Mouse (Mus musculus): Measurements from ENCODE around the gene Rfx3. TPM values are rescaled to one million over a fixed set of nuclear protein-coding genes. Genes with fewer than 3 reads are reported as not detected.

Gene Rfx3
- polyA plus RNA-seq, 1 experiment from 2014 or later, result 43.1 TPM

DNA sequence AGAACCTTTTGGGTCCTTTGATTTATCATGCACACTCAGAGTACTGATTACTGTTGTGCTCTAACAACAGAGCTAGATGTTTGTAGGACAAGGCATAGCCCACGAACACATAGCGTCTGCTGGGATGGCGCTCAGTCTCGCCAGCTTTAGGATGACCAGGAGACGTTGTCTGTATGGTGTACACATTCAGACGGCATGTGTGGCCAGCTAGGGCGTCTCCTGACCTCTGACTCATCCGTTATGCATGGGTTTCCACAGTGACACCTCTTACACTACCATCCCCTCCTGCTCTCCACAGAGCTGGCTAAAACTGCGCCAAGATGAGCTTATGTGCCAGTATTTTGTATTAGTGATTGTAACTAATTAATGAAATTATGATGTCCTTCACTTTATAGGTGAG is 108.4 kb downstream of the Rfx3 start:
- Histone ChIP-seq H3K9me3 (ENCODE audit: control insufficient read depth, low read length) (no peaks in the 10 kb centered on the region), H3K27ac (ENCODE audit: low read depth, low read length) (no peak overlapping the region), H3K27me3 (ENCODE audit: control insufficient read depth, insufficient read depth, low read length) (no peaks in the 10 kb centered on the region), H3K9ac (ENCODE audit: low read depth, low read length) (no peak overlapping the region), H3K4me3 (ENCODE audit: low read depth, low read length) (no peak overlapping the region), H3K36me3 (ENCODE audit: control insufficient read depth, insufficient read depth, low read length) (no peaks in the 10 kb centered on the region), H3K4me2 (replicated peaks; ENCODE audit: low read depth, low read length) (no peak overlapping the region), H3K4me1 (replicated peaks; ENCODE audit: control insufficient read depth, insufficient read depth, low read length) (0 out of 2 replicates have a peak, but pooled peaks cover 2% of the 10 kb centered on the region)
- DNase-seq (ENCODE audit: low spot score) (no peak), ATAC-seq (ENCODE audit: low FRiP score) (no peak)
- WGBS, result 56% methylated on average over 9 of the region's 9 CpGs

GRCm38 (mm10) chr19:27901693-27902092 is 109.3 kb downstream of the Rfx3 start:
- WGBS, result 80% methylated on average over 6 of the region's 6 CpGs
- 0 out of 2 replicates have a peak, but pooled peaks cover 2% of the 10 kb centered on the region for H3K4me1 ChIP-seq (replicated peaks; ENCODE audit: control insufficient read depth, insufficient read depth, low read length)

DNA sequence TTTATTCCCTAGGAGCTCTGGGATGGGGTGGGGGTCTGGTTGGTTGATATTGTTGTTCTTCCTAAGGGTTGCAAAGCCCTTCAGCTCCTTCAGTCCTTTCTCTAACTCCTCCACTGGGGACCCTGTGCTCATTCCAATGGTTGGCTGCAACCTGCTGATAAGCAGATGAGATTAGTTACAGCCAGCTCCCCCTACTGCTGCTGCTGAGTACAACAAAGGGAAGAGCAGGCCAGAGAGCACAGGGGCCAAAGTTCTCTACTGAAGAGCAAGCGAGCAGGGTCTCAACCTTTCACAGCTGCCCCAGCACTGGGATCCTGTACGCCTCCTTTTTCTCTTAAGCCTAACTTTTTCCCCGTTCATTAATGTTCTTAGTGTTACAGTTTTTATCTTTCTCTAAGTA is 126.4 kb downstream of the Rfx3 start:
- ATAC-seq (ENCODE audit: low FRiP score) (no peak), DNase-seq (ENCODE audit: low spot score) (no peak)
- H3K9me3 ChIP-seq (ENCODE audit: control insufficient read depth, low read length), result no peaks in the 10 kb centered on the region
- H3K27ac ChIP-seq (ENCODE audit: low read depth, low read length), result no peak overlapping the region
- H3K27me3 ChIP-seq (ENCODE audit: control insufficient read depth, insufficient read depth, low read length), result no peaks in the 10 kb centered on the region
- no peaks in the 10 kb centered on the region for H3K36me3 ChIP-seq (ENCODE audit: control insufficient read depth, insufficient read depth, low read length)
- no peak overlapping the region for H3K4me2 ChIP-seq (replicated peaks; ENCODE audit: low read depth, low read length)
- 80% methylated on average over 3 of the region's 3 CpGs for WGBS
- no peaks in the 10 kb centered on the region for H3K4me1 ChIP-seq (replicated peaks; ENCODE audit: control insufficient read depth, insufficient read depth, low read length)
- no peak overlapping the region for H3K9ac ChIP-seq (ENCODE audit: low read depth, low read length)
- H3K4me3 ChIP-seq (ENCODE audit: low read depth, low read length), result no peak overlapping the region

More at GRCm38 (mm10) chr19:27901693-27902092, 109.3 kb downstream of the Rfx3 start:
- Histone ChIP-seq H3K27ac (ENCODE audit: low read depth, low read length) (no peak overlapping the region), H3K27me3 (ENCODE audit: control insufficient read depth, insufficient read depth, low read length) (no peaks in the 10 kb centered on the region), H3K4me3 (ENCODE audit: low read depth, low read length) (no peak overlapping the region), H3K9me3 (ENCODE audit: control insufficient read depth, low read length) (no peaks in the 10 kb centered on the region), H3K9ac (ENCODE audit: low read depth, low read length) (no peak overlapping the region), H3K36me3 (ENCODE audit: control insufficient read depth, insufficient read depth, low read length) (no peaks in the 10 kb centered on the region), H3K4me2 (replicated peaks; ENCODE audit: low read depth, low read length) (no peak overlapping the region)
- no peak for DNase-seq (ENCODE audit: low spot score)
- ATAC-seq (ENCODE audit: low FRiP score), result no peak

DNA sequence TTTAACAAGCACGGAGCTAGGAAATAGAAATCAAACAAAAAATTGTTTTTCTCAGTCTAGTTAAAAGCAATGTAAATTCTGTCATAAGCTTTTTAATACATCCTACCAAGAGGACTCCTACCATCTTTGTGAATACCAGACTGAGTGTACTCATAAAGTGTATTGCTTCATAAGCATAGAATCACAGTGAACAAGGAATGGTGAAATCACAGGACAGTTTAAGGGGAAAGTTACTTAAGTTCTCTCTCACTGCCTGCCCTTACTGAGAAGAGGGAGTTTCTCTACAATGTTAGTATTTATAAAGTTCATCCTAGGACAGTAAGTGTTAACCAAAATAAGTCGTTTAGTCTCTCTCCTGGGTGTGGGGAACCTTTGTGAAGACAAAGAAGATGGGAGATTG is 133.5 kb downstream of the Rfx3 start:
- Histone ChIP-seq H3K9me3 (ENCODE audit: control insufficient read depth, low read length) (no peaks in the 10 kb centered on the region), H3K9ac (ENCODE audit: low read depth, low read length) (no peak overlapping the region), H3K27me3 (ENCODE audit: control insufficient read depth, insufficient read depth, low read length) (no peaks in the 10 kb centered on the region), H3K4me2 (replicated peaks; ENCODE audit: low read depth, low read length) (no peak overlapping the region), H3K4me3 (ENCODE audit: low read depth, low read length) (no peak overlapping the region), H3K4me1 (replicated peaks; ENCODE audit: control insufficient read depth, insufficient read depth, low read length) (no peaks in the 10 kb centered on the region), H3K36me3 (ENCODE audit: control insufficient read depth, insufficient read depth, low read length) (no peaks in the 10 kb centered on the region), H3K27ac (ENCODE audit: low read depth, low read length) (no peak overlapping the region)
- 81% methylated on average over 2 of the region's 2 CpGs for WGBS
- DNase-seq (ENCODE audit: low spot score) (no peak), ATAC-seq (ENCODE audit: low FRiP score) (no peak)

DNA sequence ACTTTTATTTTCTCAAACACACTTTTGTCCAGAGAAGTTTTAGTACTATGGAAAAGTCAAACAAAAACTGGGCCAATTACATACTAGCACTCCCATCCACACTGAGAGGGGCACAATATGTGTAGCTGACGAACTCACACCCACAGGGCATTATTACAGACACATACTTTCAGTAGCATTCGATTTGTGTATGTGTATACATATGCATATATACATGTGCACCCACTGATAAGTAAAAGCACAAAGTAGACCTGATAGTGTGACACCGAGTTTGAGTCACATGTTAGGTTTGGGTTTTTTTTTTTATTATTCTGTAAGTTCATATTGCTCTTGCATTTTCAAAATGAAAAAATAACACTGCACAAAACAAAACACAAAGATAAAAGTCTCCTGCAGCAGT is 140.2 kb downstream of the Rfx3 start:
- Histone ChIP-seq H3K36me3 (ENCODE audit: control insufficient read depth, insufficient read depth, low read length) (no peaks in the 10 kb centered on the region), H3K27me3 (ENCODE audit: control insufficient read depth, insufficient read depth, low read length) (no peaks in the 10 kb centered on the region), H3K4me1 (replicated peaks; ENCODE audit: control insufficient read depth, insufficient read depth, low read length) (no peaks in the 10 kb centered on the region), H3K4me2 (replicated peaks; ENCODE audit: low read depth, low read length) (no peak overlapping the region), H3K4me3 (ENCODE audit: low read depth, low read length) (no peak overlapping the region), H3K27ac (ENCODE audit: low read depth, low read length) (no peak overlapping the region), H3K9me3 (ENCODE audit: control insufficient read depth, low read length) (no peaks in the 10 kb centered on the region), H3K9ac (ENCODE audit: low read depth, low read length) (no peak overlapping the region)
- DNase-seq (ENCODE audit: low spot score), result no peak
- no peak for ATAC-seq (ENCODE audit: low FRiP score)
- 90% methylated on average over 3 of the region's 3 CpGs for WGBS

DNA sequence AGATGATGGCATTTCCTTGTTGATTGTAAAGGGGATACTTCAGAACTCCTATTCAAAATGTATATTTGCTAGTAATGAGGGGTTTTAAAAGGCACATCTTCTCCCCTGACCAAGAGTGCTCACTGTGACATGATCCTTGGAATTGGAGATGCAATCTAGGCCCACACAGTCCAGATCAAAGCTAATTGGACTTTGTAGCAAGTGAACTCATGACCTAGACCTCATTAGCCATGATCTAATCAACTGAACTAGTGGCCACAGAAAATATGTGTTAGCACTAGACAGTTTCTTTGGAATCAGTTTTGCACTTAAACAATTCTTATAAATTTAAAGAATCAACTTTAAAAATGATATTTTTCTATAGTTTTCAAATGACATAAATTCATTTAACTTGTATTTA is 151.3 kb downstream of the Rfx3 start:
- Histone ChIP-seq H3K36me3 (ENCODE audit: control insufficient read depth, insufficient read depth, low read length) (no peaks in the 10 kb centered on the region), H3K4me3 (ENCODE audit: low read depth, low read length) (no peak overlapping the region), H3K4me2 (replicated peaks; ENCODE audit: low read depth, low read length) (no peak overlapping the region), H3K27ac (ENCODE audit: low read depth, low read length) (no peak overlapping the region), H3K9ac (ENCODE audit: low read depth, low read length) (no peak overlapping the region), H3K9me3 (ENCODE audit: control insufficient read depth, low read length) (no peaks in the 10 kb centered on the region), H3K4me1 (replicated peaks; ENCODE audit: control insufficient read depth, insufficient read depth, low read length) (no peaks in the 10 kb centered on the region), H3K27me3 (ENCODE audit: control insufficient read depth, insufficient read depth, low read length) (no peaks in the 10 kb centered on the region)
- DNase-seq (ENCODE audit: low spot score) (no peak), ATAC-seq (ENCODE audit: low FRiP score) (no peak)

GRCm38 (mm10) chr19:27848946-27849345 is 162.0 kb downstream of the Rfx3 start:
- Histone ChIP-seq H3K36me3 (ENCODE audit: control insufficient read depth, insufficient read depth, low read length) (no peaks in the 10 kb centered on the region), H3K9ac (ENCODE audit: low read depth, low read length) (no peak overlapping the region), H3K4me1 (replicated peaks; ENCODE audit: control insufficient read depth, insufficient read depth, low read length) (no peaks in the 10 kb centered on the region), H3K4me2 (replicated peaks; ENCODE audit: low read depth, low read length) (no peak overlapping the region), H3K27me3 (ENCODE audit: control insufficient read depth, insufficient read depth, low read length) (no peaks in the 10 kb centered on the region), H3K27ac (ENCODE audit: low read depth, low read length) (no peak overlapping the region), H3K4me3 (ENCODE audit: low read depth, low read length) (no peak overlapping the region), H3K9me3 (ENCODE audit: control insufficient read depth, low read length) (no peaks in the 10 kb centered on the region)
- ATAC-seq (ENCODE audit: low FRiP score), result no peak
- DNase-seq (ENCODE audit: low spot score), result no peak
- 87% methylated on average over 1 of the region's 1 CpGs for WGBS

- Histone ChIP-seq H3K9me3 (ENCODE audit: control insufficient read depth, low read length) (no peaks in the 10 kb centered on the region), H3K4me2 (replicated peaks; ENCODE audit: low read depth, low read length) (no peak overlapping the region), H3K9ac (ENCODE audit: low read depth, low read length) (no peak overlapping the region), H3K27me3 (ENCODE audit: control insufficient read depth, insufficient read depth, low read length) (no peaks in the 10 kb centered on the region), H3K4me3 (ENCODE audit: low read depth, low read length) (no peak overlapping the region), H3K4me1 (replicated peaks; ENCODE audit: control insufficient read depth, insufficient read depth, low read length) (no peaks in the 10 kb centered on the region), H3K36me3 (ENCODE audit: control insufficient read depth, insufficient read depth, low read length) (no peaks in the 10 kb centered on the region), H3K27ac (ENCODE audit: low read depth, low read length) (no peak overlapping the region)
- DNase-seq (ENCODE audit: low spot score), result no peak
- no peak for ATAC-seq (ENCODE audit: low FRiP score)
- 89% methylated on average over 4 of the region's 4 CpGs for WGBS
These were observed 163.9 kb downstream of the Rfx3 start for GRCm38 (mm10) chr19:27847055-27847454.

GRCm38 (mm10) chr19:27838635-27839034 is 172.3 kb downstream of the Rfx3 start:
- Histone ChIP-seq H3K9me3 (ENCODE audit: control insufficient read depth, low read length) (no peaks in the 10 kb centered on the region), H3K36me3 (ENCODE audit: control insufficient read depth, insufficient read depth, low read length) (no peaks in the 10 kb centered on the region), H3K27me3 (ENCODE audit: control insufficient read depth, insufficient read depth, low read length) (no peaks in the 10 kb centered on the region), H3K4me3 (ENCODE audit: low read depth, low read length) (no peak overlapping the region), H3K4me2 (replicated peaks; ENCODE audit: low read depth, low read length) (no peak overlapping the region), H3K9ac (ENCODE audit: low read depth, low read length) (no peak overlapping the region), H3K4me1 (replicated peaks; ENCODE audit: control insufficient read depth, insufficient read depth, low read length) (no peaks in the 10 kb centered on the region), H3K27ac (ENCODE audit: low read depth, low read length) (no peak overlapping the region)
- no peak for ATAC-seq (ENCODE audit: low FRiP score)
- 77% methylated on average over 3 of the region's 3 CpGs for WGBS
- DNase-seq (ENCODE audit: low spot score), result no peak

All from hindbrain, embryonic 11.5 days (tissue).